Mouse (Mus musculus): ENCODE measurements around the gene Upk3b. TPM values are rescaled to one million over a fixed set of nuclear protein-coding genes. Genes with fewer than 3 reads are reported as not detected.
"Not testable (repeated sequence)": the region's sequence is repeated elsewhere in the genome, so short reads cannot be mapped to it uniquely, and the experiment has no call there.

Gene Upk3b
- total RNA-seq, 2 experiments from 2014 or later = not detected

DNA sequence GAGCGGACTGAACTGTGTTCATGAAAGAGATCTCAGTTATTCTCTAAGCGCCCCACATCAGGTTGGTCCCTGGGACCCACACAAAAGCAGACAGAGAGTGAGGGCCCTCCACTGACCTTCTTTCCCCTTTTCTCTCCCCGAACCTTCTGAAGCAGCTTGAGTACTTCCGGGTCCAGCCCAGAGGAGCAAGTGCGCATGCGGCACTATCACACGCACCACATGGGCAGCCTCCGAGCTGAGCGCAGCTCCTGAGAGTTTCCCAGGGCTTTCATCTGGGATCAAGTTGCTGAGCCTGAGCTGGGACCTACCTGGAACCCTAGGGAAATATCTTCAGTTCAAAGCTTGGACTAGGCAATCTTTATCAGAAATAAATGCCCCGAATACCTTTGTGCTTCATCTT, 25.6 kb downstream of the Upk3b start:
- intact Hi-C loops (cut with DNase I) = loop anchor here (5.0 kb wide), 2 partner anchors 167 to 187 kb away; no protein-coding TSS in a partner anchor
- TF ChIP-seq CTCF (IDR thresholded peaks at IDR 0.05) = no peak
- DNase-seq = no peak
- no peak overlapping the region for H3K4me3 ChIP-seq
- no peak overlapping the region for H3K27ac ChIP-seq

DNA sequence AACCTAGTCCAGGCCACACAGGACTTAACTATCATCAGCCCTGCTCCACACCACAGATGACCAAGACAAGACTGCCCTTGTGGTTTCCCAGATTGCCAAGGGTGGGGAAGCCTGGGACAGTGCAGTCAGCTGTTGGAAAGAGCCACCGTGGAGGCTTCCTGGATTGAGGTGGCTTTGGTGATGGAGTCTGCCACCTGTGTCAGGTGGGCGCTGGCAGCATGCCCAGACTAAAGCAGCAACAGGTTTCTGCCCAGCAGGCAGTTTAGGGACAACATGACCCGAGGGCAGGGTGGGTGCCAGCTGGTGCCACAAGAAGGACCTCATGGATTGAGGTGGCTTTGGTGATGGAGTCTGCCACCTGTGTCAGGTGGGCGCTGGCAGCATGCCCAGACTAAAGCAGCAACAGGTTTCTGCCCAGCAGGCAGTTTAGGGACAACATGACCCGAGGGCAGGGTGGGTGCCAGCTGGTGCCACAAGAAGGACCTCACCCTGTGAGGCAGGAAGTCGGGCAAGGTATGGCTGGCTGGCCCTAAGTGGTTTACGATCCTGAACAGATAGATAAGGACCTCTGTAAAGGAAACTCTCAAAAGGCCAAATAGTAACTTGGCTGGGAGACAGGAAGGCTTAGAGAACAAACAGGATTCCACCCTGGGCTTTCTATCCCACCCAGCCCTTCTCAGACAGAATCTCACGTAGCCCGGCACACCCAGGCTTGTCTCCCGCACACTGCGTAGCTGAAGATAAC, 28.3 kb downstream of the Upk3b start:
- H3K4me3 ChIP-seq; intact Hi-C loops (cut with DNase I); H3K27ac ChIP-seq; DNase-seq: not testable (repeated sequence)

DNA sequence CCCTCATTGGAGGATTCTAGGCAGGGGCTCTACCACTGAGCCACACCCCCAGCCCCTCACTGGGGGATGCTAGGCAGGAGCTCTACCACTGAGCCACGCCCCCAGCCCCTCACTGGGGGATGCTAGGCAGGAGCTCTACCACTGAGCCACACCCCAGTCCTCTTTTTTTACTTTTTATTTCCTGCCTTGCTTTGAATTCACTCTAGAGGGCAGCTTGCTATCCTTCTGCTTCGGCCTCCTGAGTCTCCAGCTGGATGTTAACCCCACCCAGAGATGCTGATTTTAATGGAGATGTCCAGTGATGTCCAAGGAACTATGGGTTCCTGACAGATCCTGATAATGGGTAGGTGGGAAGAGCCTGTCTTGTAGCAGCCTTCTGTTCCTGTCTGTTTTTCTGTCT, 31.1 kb downstream of the Upk3b start:
- peak overlapping the region; percentile 38; the same call in 1 of the 2 replicates for H3K27ac ChIP-seq
- TF ChIP-seq CTCF (IDR thresholded peaks at IDR 0.05) = no peak
- no peak overlapping the region for H3K4me3 ChIP-seq
- no peak for DNase-seq
- intact Hi-C loops (cut with DNase I) = no loop called here

DNA sequence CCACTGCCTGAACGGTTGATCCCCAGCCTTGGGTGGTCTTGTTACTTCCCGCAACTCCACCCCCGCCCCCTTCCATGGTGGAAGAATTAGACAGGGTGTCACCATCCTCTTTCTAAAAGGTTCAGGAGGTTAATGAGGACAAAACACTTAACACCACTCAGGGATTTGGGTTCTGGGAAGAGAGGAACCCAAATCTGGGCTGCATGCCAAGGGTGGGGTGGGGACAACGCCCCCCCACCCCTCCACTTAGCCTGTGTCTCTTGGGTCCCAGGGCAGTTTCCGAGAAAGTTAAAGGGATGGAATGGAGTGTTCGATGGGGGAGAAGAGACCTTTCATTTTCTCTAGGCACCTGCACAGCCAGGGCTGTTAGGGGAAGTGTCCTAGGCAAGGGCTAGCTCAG, 34.8 kb downstream of the Upk3b start:
- no peak overlapping the region for H3K4me3 ChIP-seq
- no peak for DNase-seq
- peak overlapping the region; percentile 12; the same call in 1 of the 2 replicates for H3K27ac ChIP-seq
- intact Hi-C loops (cut with DNase I) = no loop called here
- TF ChIP-seq CTCF (IDR thresholded peaks at IDR 0.05) = no peak

DNA sequence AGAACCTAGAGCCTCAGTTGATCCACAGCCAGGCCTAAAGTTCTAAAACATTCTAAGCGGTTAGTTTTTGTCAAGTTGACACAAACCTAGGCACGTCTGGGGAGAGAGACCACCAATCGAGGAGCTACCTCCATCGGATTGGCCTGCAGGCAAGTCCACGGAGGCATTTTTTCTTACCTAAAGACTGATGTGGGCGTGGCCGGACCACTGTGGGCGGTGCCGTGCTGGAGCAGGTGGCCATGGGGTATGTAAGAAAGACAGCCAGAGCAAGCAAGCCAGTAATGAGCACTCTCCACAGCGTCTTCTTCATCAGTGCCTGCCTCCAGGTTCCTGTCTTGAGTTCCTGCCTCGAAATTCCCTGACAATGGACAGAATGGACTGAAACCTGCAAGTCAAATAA, 35.2 kb downstream of the Upk3b start:
- Histone ChIP-seq H3K27ac (no peak overlapping the region), H3K4me3 (no peak overlapping the region)
- TF ChIP-seq CTCF (IDR thresholded peaks at IDR 0.05) = no peak
- intact Hi-C loops (cut with DNase I) = no loop called here
- DNase-seq = no peak

DNA sequence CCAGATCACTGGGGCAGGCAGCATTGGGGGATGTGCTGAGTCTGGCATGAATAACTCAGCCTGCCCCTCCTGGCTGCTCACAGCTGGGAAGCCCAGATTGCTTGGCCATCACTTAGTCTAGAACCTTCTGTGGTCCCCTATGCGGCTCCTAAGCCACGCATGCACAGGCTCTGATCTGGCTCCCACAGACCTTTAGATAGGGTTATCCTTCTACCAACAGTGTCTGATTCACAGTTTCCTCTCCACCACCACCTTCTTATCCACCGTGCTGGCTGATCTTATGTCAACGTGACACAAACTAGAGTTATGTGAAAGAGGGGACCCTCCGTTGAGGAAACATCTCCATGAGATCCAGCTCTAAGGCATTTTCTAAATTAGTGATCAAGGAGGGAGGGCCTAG, 36.8 kb downstream of the Upk3b start:
- no peak for TF ChIP-seq CTCF (IDR thresholded peaks at IDR 0.05)
- DNase-seq = no peak
- no peak overlapping the region for H3K4me3 ChIP-seq
- intact Hi-C loops (cut with DNase I) = no loop called here
- H3K27ac ChIP-seq = no peak overlapping the region

DNA sequence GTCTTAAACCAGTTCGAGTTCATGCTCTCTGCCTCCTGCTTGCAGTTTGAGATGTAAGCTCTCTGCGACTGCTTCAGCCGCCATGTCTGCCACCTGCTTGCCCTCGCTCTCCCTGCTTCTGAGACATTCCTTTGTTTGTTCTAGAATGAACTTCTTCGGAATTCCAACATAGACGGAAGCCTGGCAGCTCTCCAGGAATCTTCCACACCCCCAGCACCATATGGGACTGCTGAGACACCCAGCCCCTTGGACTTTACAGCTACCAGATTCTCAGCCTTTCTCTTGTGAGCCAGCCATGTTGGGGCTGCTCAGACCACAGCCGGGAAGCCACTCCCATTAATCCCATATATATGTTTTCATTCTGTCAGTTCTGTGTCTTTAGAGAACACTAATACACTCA, 38.0 kb downstream of the Upk3b start:
- Histone ChIP-seq H3K27ac (peak overlapping the region; percentile 79), H3K4me3 (no peak overlapping the region)
- no peak for TF ChIP-seq CTCF (IDR thresholded peaks at IDR 0.05)
- DNase-seq = no peak
- intact Hi-C loops (cut with DNase I) = no loop called here

DNA sequence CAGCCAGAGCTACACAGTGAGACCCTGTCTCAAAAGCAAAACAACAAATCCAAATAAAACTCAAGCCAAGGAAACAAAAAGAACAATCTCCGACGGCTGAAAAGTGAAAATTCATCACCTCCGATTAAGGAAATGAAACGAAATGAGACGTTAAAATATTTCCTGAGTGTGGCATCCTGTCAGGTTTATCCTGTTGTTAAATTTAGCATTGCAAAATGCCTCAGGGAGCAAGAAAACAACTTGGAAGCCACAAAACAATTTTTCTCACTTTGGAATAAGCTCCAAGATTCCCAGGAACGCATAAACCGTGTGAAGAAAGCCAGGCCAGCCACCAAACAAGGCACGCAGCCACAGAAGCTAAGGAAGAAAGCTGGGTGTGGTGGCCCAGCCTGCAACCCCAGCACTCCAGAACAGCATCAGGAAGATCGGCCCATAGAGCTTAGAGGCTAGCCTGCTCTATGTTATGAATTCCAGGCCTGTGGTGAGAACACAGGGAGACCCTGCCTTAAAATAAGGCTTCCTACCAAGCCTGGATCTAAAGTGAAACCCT, 38.8 kb downstream of the Upk3b start:
- intact Hi-C loops (cut with DNase I) = no loop called here
- no peak for TF ChIP-seq CTCF (IDR thresholded peaks at IDR 0.05)
- Histone ChIP-seq H3K27ac (peak overlapping the region; percentile 79), H3K4me3 (peak overlapping the region; percentile 17; the same call in 1 of the 2 replicates)
- DNase-seq = no peak

DNA sequence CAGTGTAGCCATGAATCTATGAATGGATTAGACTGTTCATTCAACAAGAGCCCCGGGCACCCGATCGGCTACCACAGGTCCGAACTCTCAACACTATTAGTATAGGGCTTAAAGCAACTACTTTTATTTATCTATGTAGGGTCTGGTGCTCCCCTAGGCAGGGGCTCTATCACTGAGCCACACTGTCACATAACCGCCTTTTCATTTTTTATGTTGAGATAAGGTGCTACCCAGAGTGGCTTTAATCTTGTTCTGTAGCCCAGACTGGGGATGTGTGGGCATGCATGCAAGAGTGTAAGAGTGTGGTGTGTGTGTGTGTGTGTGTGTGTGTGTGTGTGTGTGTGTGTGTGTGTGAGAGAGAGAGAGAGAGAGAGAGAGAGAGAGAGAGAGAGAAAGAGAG, 39.8 kb downstream of the Upk3b start:
- no peak for TF ChIP-seq CTCF (IDR thresholded peaks at IDR 0.05)
- no peak for DNase-seq
- intact Hi-C loops (cut with DNase I) = no loop called here

DNA sequence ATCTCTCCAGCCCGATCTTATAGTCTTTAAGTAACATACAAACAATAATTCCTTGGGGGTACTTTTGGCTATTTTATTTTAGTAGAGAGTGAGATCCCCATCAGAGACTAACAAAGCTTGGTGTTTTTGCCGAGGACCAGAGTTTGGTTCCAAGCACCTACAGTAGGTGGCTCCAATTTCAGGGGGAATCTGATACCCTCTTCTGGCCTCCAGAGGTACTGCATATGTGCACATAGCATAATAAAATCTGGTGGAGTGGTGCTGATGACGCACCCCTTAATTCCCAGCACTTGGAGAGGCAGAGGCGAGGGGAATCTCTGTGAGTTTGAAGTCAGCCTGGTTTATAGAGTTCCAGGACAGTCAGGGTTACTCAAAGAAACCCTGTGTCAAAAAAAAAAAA, 44.0 kb downstream of the Upk3b start:
- DNase-seq = no peak
- Histone ChIP-seq H3K27ac (no peak overlapping the region), H3K4me3 (no peak overlapping the region)
- intact Hi-C loops (cut with DNase I) = no loop called here
- peak; percentile 36 for TF ChIP-seq CTCF (IDR thresholded peaks at IDR 0.05)

More for the DNA sequence above, 39.8 kb downstream of the Upk3b start:
- no peak overlapping the region for H3K4me3 ChIP-seq
- peak overlapping the region; percentile 79; the same call in 1 of the 2 replicates for H3K27ac ChIP-seq

DNA sequence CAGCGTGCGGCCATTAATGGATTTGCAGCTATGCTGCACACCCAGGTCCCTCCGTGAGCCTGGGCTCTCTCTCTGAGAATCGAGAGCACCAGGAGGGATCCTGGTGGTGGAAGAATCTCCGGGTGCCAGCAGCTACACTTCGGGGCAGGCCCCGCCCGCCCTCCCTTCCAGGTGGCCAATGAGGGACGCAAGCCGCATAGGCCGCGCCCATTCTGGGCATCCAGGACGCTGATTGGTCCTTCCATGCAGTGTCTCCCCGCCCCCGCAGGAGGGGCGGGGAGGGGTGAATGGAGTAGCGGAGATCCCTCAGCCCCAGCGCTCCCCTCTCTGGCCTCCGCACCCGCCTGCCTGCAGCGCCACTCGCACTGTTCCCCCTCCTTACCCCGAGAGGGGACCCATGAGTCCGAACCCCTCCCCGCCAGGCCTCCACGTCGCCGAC, 45.4 kb downstream of the Upk3b start, which contains the start of gene Rasa4:
Rasa4 (plus strand) TSS at position 248 of the 439 bp plus-strand sequence.
- TF ChIP-seq CTCF (IDR thresholded peaks at IDR 0.05) = 0 out of 2 replicates have a peak, but pooled peaks have one; percentile 6
- H3K4me3 ChIP-seq = peak within 1 kb of the TSS; percentile 97
- DNase-seq = peak; percentile 96
- intact Hi-C loops (cut with DNase I) = no loop called here
- peak within 1 kb of the TSS; percentile 95 for H3K27ac ChIP-seq

DNA sequence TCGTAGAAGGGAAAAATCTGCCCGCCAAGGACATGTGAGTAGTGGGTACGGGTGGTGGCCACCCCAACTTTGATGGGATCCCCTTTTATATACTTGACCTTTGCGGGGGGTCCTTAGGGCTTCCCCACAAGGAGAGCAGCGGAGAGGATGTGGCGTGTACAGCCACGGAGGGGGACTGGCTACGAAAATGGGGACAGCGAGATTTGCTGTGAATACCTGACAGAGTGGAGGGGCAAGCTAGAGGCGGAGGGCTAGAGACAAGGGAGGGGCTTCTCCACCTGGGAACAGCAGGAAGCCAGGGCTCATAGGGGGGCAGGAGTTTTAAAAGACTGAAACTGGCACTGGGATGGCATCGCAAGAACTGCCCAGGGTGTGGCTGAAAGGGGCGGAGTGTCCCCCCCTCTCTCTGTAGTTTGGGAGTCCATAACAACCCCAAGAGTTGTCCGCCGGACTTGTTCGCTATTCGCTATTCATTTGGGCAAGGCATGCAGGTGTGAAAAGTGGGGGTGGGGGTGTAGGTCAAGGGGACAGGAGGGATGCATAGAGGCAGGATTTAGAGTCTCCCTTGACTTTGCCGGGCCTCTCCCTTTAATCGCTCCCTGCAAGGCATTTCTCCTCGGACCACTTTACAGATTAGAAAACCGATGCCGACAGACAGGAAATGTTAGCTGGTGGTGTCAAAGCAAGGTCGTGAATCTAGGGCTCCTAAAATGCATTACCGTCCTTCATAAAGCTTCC, 46.0 kb downstream of the Upk3b start:
- TF ChIP-seq CTCF (IDR thresholded peaks at IDR 0.05) = no peak
- H3K4me3 ChIP-seq = peak overlapping the region; percentile 97
- peak; percentile 42 for DNase-seq
- peak overlapping the region; percentile 95 for H3K27ac ChIP-seq
- intact Hi-C loops (cut with DNase I) = no loop called here

Data from gastrocnemius, adult 2 months (tissue).